Mouse (Mus musculus): Measurements from ENCODE around the gene Fam20a. TPM values are rescaled to one million over a fixed set of nuclear protein-coding genes. Genes with fewer than 3 reads are reported as not detected.

Gene Fam20a
- polyA plus RNA-seq, 1 experiment: 0.48 TPM

DNA sequence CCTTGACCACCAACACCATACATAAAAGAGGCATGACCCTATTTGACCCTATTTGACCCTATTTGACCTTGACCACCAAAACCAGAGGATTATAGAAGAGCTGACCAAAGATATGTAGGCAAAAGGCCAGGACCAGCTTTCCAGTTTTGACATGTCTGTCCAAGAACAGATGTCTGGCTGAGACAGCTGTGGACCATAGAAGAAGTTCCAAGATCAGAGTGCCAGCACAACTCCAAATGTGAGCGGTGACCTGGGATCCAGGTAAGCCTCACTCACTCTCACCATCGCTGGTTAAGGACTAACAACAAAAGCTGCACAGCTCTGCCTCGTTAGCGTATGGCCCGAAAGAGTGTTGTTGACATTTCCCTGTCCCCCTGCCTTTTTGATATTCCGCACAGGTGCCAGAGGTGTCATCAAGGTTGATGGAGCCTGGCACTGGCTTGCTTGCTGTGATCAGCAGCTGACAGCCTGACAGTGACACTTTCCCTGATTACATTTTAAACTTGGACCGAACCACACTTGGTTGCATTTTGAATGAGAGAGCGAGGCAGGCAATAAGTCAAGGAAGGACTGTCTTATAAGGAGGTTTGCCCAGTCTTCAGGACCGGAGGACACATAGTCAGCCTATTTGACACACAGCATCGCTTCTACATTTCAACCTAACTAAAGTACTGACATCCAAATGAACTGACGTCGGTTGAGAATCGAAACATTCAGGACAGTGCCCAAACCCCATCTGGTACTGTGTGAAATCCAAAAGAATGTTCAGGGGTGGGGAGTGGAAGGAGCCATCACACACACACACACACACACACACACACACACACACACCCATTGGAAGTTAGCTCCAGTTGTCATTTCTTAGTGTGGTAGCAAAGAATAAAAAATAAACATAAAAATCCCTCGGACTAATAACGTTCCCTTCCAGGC, 3.8 kb downstream of the Fam20a start:
- Histone ChIP-seq H3K4me3 (ENCODE audit: insufficient read depth, low read length) (no peak overlapping the region), H3K27ac (ENCODE audit: insufficient read depth, low read depth, low read length) (no peak overlapping the region), H3K4me1 (ENCODE audit: control insufficient read depth, insufficient read depth, low read length) (peaks cover 8% of the 10 kb centered on the region)
- TF ChIP-seq POLR2A (IDR thresholded peaks at IDR 0.05; ENCODE audit: borderline replicate concordance, low read depth, low read length): no peak
- TF ChIP-seq CTCF (IDR thresholded peaks at IDR 0.05; ENCODE audit: low read depth, low read length): no peak

DNA sequence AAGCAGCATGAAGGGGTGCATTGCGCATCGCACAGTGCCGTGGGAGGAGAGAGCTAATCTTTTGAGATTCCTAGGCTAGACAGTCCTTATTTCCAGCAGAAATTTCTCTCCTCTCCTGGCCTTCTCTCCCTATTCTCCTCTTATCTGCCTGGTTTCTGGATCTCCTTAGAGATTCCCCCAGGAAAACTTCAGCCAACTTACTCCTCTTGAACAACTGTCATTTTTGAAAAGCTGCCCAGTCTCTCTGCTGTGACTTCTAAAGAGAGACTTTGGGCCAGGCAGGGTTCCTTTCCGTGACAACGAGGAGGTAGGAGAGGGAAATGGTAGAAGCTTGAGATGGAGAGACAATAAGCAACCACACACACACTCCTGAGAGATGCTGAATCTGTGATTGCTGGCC, 4.6 kb downstream of the Fam20a start:
- H3K4me1 ChIP-seq (ENCODE audit: control insufficient read depth, insufficient read depth, low read length): peaks cover 3% of the 10 kb centered on the region
- H3K27ac ChIP-seq (ENCODE audit: insufficient read depth, low read depth, low read length): no peak overlapping the region
- TF ChIP-seq POLR2A (IDR thresholded peaks at IDR 0.05; ENCODE audit: borderline replicate concordance, low read depth, low read length) (no peak), CTCF (IDR thresholded peaks at IDR 0.05; ENCODE audit: low read depth, low read length) (no peak)
- no peak overlapping the region for H3K4me3 ChIP-seq (ENCODE audit: insufficient read depth, low read length)

- H3K4me1 ChIP-seq (ENCODE audit: control insufficient read depth, insufficient read depth, low read length): no peaks in the 10 kb centered on the region
- no peak overlapping the region for H3K4me3 ChIP-seq (ENCODE audit: insufficient read depth, low read length)
- no peak for TF ChIP-seq CTCF (IDR thresholded peaks at IDR 0.05; ENCODE audit: low read depth, low read length)
- no peak for TF ChIP-seq POLR2A (IDR thresholded peaks at IDR 0.05; ENCODE audit: borderline replicate concordance, low read depth, low read length)
- H3K27ac ChIP-seq (ENCODE audit: insufficient read depth, low read depth, low read length): no peak overlapping the region
Observed at GRCm38 (mm10) chr11:109716981-109717380, 5.1 kb downstream of the Fam20a start.

- TF ChIP-seq POLR2A (IDR thresholded peaks at IDR 0.05; ENCODE audit: borderline replicate concordance, low read depth, low read length) (no peak), CTCF (IDR thresholded peaks at IDR 0.05; ENCODE audit: low read depth, low read length) (no peak)
- Histone ChIP-seq H3K4me1 (ENCODE audit: control insufficient read depth, insufficient read depth, low read length) (no peaks in the 10 kb centered on the region), H3K27ac (ENCODE audit: insufficient read depth, low read depth, low read length) (no peak overlapping the region), H3K4me3 (ENCODE audit: insufficient read depth, low read length) (no peak overlapping the region)
Observed at GRCm38 (mm10) chr11:109715311-109715781, 6.7 kb downstream of the Fam20a start.

DNA sequence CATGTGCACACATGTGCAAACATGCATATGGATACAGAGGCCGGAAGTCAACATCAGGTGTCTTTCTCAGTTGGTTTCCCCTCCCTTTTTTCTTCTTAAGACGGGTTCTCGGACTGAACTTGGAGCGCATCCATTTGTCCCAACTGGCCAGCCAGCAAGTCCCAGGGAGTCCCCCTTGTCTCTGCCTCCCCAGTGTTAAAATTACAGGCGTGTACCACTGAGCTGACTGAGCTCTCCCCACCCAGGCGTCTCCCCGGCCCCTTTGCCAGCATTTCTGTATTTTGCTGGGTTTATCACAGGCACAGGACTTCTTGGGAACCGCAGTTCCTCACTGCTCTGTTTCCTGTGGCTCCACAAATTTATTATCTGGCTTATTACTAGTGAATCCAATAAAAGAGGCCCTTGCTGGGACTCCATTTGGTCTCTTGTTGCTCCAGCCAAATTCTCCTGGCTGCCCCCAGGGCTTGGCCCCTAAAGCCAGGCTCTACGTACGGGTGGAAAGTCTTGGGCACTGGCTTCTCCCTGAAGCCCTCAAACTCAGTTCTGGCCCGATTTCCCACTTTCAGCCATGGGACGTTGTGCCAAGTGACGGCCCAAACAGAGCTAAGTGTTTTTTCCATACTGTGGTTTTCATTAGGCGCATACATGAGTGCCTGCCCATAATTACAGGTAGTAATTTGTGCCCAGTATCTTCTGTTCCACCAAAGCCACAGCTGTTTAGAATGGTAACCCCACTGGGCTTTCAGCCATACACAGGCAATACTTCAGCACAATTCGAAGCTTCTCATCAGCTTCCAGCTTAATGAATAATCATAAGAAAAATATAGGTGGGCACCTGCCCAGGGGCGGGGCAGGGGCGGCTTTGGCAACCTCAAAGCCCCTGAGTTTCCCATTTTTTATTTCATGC, 7.5 kb downstream of the Fam20a start:
- TF ChIP-seq CTCF (IDR thresholded peaks at IDR 0.05; ENCODE audit: low read depth, low read length): no peak
- no peak for TF ChIP-seq POLR2A (IDR thresholded peaks at IDR 0.05; ENCODE audit: borderline replicate concordance, low read depth, low read length)
- Histone ChIP-seq H3K27ac (ENCODE audit: insufficient read depth, low read depth, low read length) (no peak overlapping the region), H3K4me3 (ENCODE audit: insufficient read depth, low read length) (no peak overlapping the region), H3K4me1 (ENCODE audit: control insufficient read depth, insufficient read depth, low read length) (no peaks in the 10 kb centered on the region)

GRCm38 (mm10) chr11:109709501-109709900, 12.6 kb downstream of the Fam20a start:
- TF ChIP-seq POLR2A (IDR thresholded peaks at IDR 0.05; ENCODE audit: borderline replicate concordance, low read depth, low read length) (no peak), CTCF (IDR thresholded peaks at IDR 0.05; ENCODE audit: low read depth, low read length) (no peak)

DNA sequence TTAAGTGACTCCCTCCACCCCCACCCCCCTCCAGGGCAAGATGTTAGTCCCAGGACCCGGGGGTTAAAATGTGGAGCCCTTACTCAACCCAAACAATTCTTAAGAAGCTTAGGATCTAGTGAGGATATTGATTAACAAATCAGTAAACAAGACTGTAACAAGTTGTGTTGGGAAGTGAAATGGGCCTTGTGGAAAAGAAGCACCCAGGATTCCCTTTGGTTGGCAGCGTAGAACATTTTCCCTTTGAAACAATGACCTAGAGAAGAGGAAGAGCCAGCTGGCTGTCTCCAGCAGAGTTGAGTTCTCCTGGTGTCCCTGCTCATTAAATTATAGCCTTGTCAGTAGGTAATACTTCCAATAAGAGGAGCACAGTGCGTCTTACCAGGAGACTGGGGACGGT, 13.3 kb downstream of the Fam20a start:
- Histone ChIP-seq H3K27ac (ENCODE audit: insufficient read depth, low read depth, low read length) (no peak overlapping the region), H3K4me3 (ENCODE audit: insufficient read depth, low read length) (no peak overlapping the region), H3K4me1 (ENCODE audit: control insufficient read depth, insufficient read depth, low read length) (peaks cover 25% of the 10 kb centered on the region)
- TF ChIP-seq CTCF (IDR thresholded peaks at IDR 0.05; ENCODE audit: low read depth, low read length): no peak
- TF ChIP-seq POLR2A (IDR thresholded peaks at IDR 0.05; ENCODE audit: borderline replicate concordance, low read depth, low read length): no peak

More at GRCm38 (mm10) chr11:109709501-109709900, 12.6 kb downstream of the Fam20a start:
- peaks cover 18% of the 10 kb centered on the region for H3K4me1 ChIP-seq (ENCODE audit: control insufficient read depth, insufficient read depth, low read length)
- H3K4me3 ChIP-seq (ENCODE audit: insufficient read depth, low read length): no peak overlapping the region
- H3K27ac ChIP-seq (ENCODE audit: insufficient read depth, low read depth, low read length): no peak overlapping the region

DNA sequence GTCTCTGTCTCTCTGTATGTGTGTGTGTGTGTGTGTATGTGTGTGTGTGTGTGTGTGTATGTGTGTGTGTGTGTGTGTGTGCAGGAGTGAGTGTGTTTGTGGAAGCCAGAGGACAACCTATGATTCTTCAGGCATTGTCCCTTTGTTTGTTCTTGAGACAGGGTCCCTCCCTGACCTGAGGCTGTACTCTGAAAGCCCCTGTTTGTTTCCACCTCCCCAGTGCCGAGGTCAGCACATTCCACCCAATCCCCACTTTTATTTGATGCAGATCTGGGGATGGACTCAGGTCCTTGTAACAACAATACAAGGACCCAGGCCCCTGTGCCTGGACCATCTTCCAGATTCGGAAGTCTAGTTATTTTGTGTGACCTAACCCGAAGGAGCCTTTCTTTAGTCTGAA, 14.6 kb downstream of the Fam20a start:
- no peak for TF ChIP-seq CTCF (IDR thresholded peaks at IDR 0.05; ENCODE audit: low read depth, low read length)
- TF ChIP-seq POLR2A (IDR thresholded peaks at IDR 0.05; ENCODE audit: borderline replicate concordance, low read depth, low read length): no peak
- Histone ChIP-seq H3K27ac (ENCODE audit: insufficient read depth, low read depth, low read length) (no peak overlapping the region), H3K4me3 (ENCODE audit: insufficient read depth, low read length) (no peak overlapping the region), H3K4me1 (ENCODE audit: control insufficient read depth, insufficient read depth, low read length) (peaks cover 28% of the 10 kb centered on the region)

GRCm38 (mm10) chr11:109706586-109706985, 15.5 kb downstream of the Fam20a start:
- H3K4me3 ChIP-seq (ENCODE audit: insufficient read depth, low read length): no peak overlapping the region
- H3K4me1 ChIP-seq (ENCODE audit: control insufficient read depth, insufficient read depth, low read length): peaks cover 28% of the 10 kb centered on the region
- no peak overlapping the region for H3K27ac ChIP-seq (ENCODE audit: insufficient read depth, low read depth, low read length)
- TF ChIP-seq CTCF (IDR thresholded peaks at IDR 0.05; ENCODE audit: low read depth, low read length): no peak
- no peak for TF ChIP-seq POLR2A (IDR thresholded peaks at IDR 0.05; ENCODE audit: borderline replicate concordance, low read depth, low read length)
